Mouse (Mus musculus): ENCODE measurements around the gene N4bp1. TPM values are rescaled to one million over a fixed set of nuclear protein-coding genes. Genes with fewer than 3 reads are reported as not detected.

The N4bp1 gene
- total RNA-seq, 2 experiments from 2014 or later, result 39.8 to 42.2 TPM

- DNase-seq (ENCODE audit: low spot score in 2 of 2), result no peak
- Histone ChIP-seq H3K4me3 (no peak overlapping the region), H3K27ac (no peak overlapping the region)
- no peak for TF ChIP-seq CTCF (conservative IDR thresholded peaks at IDR 0.05)
These were observed 60.3 kb downstream of the N4bp1 start for GRCm38 (mm10) chr8:86824735-86825134.

GRCm38 (mm10) chr8:86820756-86821201, 64.3 kb downstream of the N4bp1 start:
- DNase-seq (ENCODE audit: low spot score in 2 of 2), result peak in 1 of 2 experiments; percentile 38
- peak; percentile 79 for TF ChIP-seq CTCF (conservative IDR thresholded peaks at IDR 0.05)
- Histone ChIP-seq H3K4me3 (no peak overlapping the region), H3K27ac (no peak overlapping the region)

- Histone ChIP-seq H3K27ac (no peak overlapping the region), H3K4me3 (no peak overlapping the region)
- DNase-seq (ENCODE audit: low spot score in 2 of 2), result no peak
- no peak for TF ChIP-seq CTCF (conservative IDR thresholded peaks at IDR 0.05)
These were observed 64.8 kb downstream of the N4bp1 start for GRCm38 (mm10) chr8:86820186-86820755.

GRCm38 (mm10) chr8:86819426-86819825, 65.6 kb downstream of the N4bp1 start:
- no peak overlapping the region for H3K27ac ChIP-seq
- no peak overlapping the region for H3K4me3 ChIP-seq
- no peak for TF ChIP-seq CTCF (conservative IDR thresholded peaks at IDR 0.05)
- DNase-seq (ENCODE audit: low spot score in 2 of 2), result no peak

GRCm38 (mm10) chr8:86808990-86809960, 75.8 kb downstream of the N4bp1 start:
- DNase-seq (ENCODE audit: low spot score in 2 of 2), result no peak
- no peak overlapping the region for H3K4me3 ChIP-seq
- no peak for TF ChIP-seq CTCF (conservative IDR thresholded peaks at IDR 0.05)
- no peak overlapping the region for H3K27ac ChIP-seq

GRCm38 (mm10) chr8:86808239-86808638, 76.8 kb downstream of the N4bp1 start:
- TF ChIP-seq CTCF (conservative IDR thresholded peaks at IDR 0.05), result peak; percentile 68
- H3K27ac ChIP-seq, result no peak overlapping the region
- no peak for DNase-seq (ENCODE audit: low spot score in 2 of 2)
- H3K4me3 ChIP-seq, result no peak overlapping the region

GRCm38 (mm10) chr8:86801988-86802387, 83.1 kb downstream of the N4bp1 start:
- Histone ChIP-seq H3K27ac (no peak overlapping the region), H3K4me3 (no peak overlapping the region)
- TF ChIP-seq CTCF (conservative IDR thresholded peaks at IDR 0.05), result no peak
- DNase-seq (ENCODE audit: low spot score in 2 of 2), result no peak

- no peak for TF ChIP-seq CTCF (conservative IDR thresholded peaks at IDR 0.05)
- H3K4me3 ChIP-seq, result no peak overlapping the region
- DNase-seq (ENCODE audit: low spot score in 2 of 2), result no peak
- no peak overlapping the region for H3K27ac ChIP-seq
These were observed 84.1 kb downstream of the N4bp1 start for GRCm38 (mm10) chr8:86800966-86801365.

- no peak for TF ChIP-seq CTCF (conservative IDR thresholded peaks at IDR 0.05)
- Histone ChIP-seq H3K4me3 (no peak overlapping the region), H3K27ac (no peak overlapping the region)
- DNase-seq (ENCODE audit: low spot score in 2 of 2), result no peak
These were observed 86.9 kb downstream of the N4bp1 start for GRCm38 (mm10) chr8:86798141-86798540.

GRCm38 (mm10) chr8:86797705-86798104, 87.4 kb downstream of the N4bp1 start:
- no peak for TF ChIP-seq CTCF (conservative IDR thresholded peaks at IDR 0.05)
- DNase-seq (ENCODE audit: low spot score in 2 of 2), result no peak
- Histone ChIP-seq H3K27ac (no peak overlapping the region), H3K4me3 (no peak overlapping the region)

GRCm38 (mm10) chr8:86794716-86795115, 90.3 kb downstream of the N4bp1 start:
- Histone ChIP-seq H3K4me3 (no peak overlapping the region), H3K27ac (no peak overlapping the region)
- no peak for TF ChIP-seq CTCF (conservative IDR thresholded peaks at IDR 0.05)
- no peak for DNase-seq (ENCODE audit: low spot score in 2 of 2)

GRCm38 (mm10) chr8:86791542-86791941, 93.5 kb downstream of the N4bp1 start:
- H3K27ac ChIP-seq, result no peak overlapping the region
- DNase-seq (ENCODE audit: low spot score in 2 of 2), result no peak
- no peak overlapping the region for H3K4me3 ChIP-seq
- TF ChIP-seq CTCF (conservative IDR thresholded peaks at IDR 0.05), result no peak

- Histone ChIP-seq H3K4me3 (no peak overlapping the region), H3K27ac (no peak overlapping the region)
- no peak for TF ChIP-seq CTCF (conservative IDR thresholded peaks at IDR 0.05)
- DNase-seq (ENCODE audit: low spot score in 2 of 2), result no peak
These were observed 95.5 kb downstream of the N4bp1 start for GRCm38 (mm10) chr8:86789576-86789975.
